Mouse (Mus musculus): Measurements from ENCODE around the gene Gm29735. TPM values are rescaled to one million over a fixed set of nuclear protein-coding genes. Genes with fewer than 3 reads are reported as not detected.
A peak's percentile ranks its signal among the peaks of the same experiment; 100 is the strongest.
"Not testable (repeated sequence)": the region's sequence is repeated elsewhere in the genome, so short reads cannot be mapped to it uniquely, and the experiment has no call there.

Gene Gm29735
- total RNA-seq, 2 experiments from 2014 or later = not detected

DNA sequence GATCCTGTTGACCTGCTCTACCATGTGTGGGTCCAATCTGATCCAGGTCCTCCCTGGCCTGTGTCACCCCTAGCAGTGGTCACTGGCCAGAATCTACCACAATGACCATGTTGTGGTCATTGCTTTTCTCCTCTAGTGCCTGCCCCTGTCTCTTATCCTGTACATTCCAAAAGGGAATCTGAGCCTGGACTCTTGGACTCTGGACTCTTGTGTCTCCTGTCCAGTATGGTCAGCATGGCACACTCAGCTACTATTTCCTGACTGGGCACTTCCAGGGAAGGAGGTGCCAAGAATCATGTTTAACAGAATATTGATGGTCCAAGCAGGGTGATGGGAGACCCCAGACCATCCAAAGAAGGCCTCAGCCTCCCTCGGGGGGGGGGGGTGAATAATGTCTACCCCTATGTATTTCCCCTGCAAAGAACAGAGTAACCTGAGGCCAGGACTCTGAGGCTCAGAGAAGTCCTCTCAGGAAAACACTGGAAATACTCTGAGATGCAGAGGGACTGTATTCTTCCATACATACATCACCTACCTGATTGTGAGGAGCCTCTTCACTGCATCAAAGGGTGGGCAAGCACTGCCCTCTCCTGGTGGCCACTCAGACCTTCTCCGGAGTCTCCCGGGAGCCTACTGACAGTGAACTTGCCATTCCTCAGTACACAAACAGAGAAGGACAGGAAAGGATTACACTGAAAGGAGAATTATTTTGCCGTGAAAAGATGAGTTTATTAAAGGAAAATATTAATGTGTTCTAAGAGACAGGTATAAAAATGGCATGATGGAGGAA lies 22.5 kb downstream of the Gm29735 start:
- intact Hi-C loops (cut with DNase I) = no loop called here
- peak; percentile 22 for DNase-seq

DNA sequence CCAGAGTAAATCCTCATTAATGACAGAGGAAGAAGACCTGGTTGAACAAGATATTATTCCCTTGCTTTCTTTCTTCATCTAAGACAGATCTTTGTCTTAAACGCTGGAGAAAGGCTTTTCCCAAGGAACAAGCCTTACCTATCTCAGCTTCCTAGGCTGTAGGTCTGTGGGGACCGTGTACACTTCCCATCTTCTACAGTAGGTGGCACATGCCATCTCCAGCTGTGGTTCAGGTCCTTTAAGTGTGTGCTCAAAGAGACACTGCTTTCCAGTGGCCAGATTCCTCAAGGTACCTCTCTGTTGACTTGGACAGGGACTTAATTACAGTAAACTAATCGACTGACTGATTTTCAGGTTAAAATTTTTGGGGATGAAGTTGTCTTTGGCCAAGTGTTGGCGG lies 28.1 kb downstream of the Gm29735 start:
- intact Hi-C loops (cut with DNase I) = no loop called here
- DNase-seq = no peak

GRCm38 (mm10) chr7:142120629-142121028 lies 36.3 kb downstream of the Gm29735 start, which contains the start of gene Gm45618:
TSS of gene Gm45618 (minus strand) at chr7:142120729.
- intact Hi-C loops (cut with DNase I) = not testable (repeated sequence)

GRCm38 (mm10) chr7:142119632-142120031 lies 37.3 kb downstream of the Gm29735 start:
- DNase-seq = peak; percentile 26
- intact Hi-C loops (cut with DNase I) = no loop called here

More at GRCm38 (mm10) chr7:142120629-142121028, 36.3 kb downstream of the Gm29735 start, which contains the start of gene Gm45618:
- DNase-seq = not testable (repeated sequence)

Other genes starting within 250 kb of the Gm29735 start
- gene Tollip, start 238.6 kb downstream of the Gm29735 start, total RNA-seq (2021) = 10 to 100 TPM; 77.1 to 81.7 TPM
- 100 to 1,000 TPM; 167 TPM for gene Brsk2, start 207.4 kb downstream of the Gm29735 start, total RNA-seq (2021)
- gene Mob2, start 96.0 kb downstream of the Gm29735 start, total RNA-seq (2021) = 10 to 100 TPM; 21.1 to 21.2 TPM
- 100 to 1,000 TPM; 142 to 154 TPM for gene Dusp8, start 61.3 kb downstream of the Gm29735 start, total RNA-seq (2021)
- not detected for gene Gm45618, start 36.4 kb downstream of the Gm29735 start, total RNA-seq (2021)
- gene Gm39115, start 21.1 kb downstream of the Gm29735 start, total RNA-seq (2021) = not detected
- not detected for gene Gm45337, start 12.5 kb downstream of the Gm29735 start, total RNA-seq (2021)
- not detected for gene Gm4553, start 8.6 kb upstream of the Gm29735 start, total RNA-seq (2021)
- gene Krtap5-2, start 18.9 kb upstream of the Gm29735 start, total RNA-seq (2021) = not detected
- not detected for gene Gm10153, start 33.3 kb upstream of the Gm29735 start, total RNA-seq (2021)
- gene Krtap5-3, start 44.3 kb upstream of the Gm29735 start, total RNA-seq (2021) = not detected
- gene Gm7579, start 54.7 kb upstream of the Gm29735 start, total RNA-seq (2021) = not detected
- not detected for gene Krtap5-5, start 72.9 kb upstream of the Gm29735 start, total RNA-seq (2021)
- not detected for gene Gm40460, start 84.0 kb upstream of the Gm29735 start, total RNA-seq (2021)
- not detected for gene Gm2431, start 101.2 kb upstream of the Gm29735 start, total RNA-seq (2021)
- gene Gm4559, start 117.2 kb upstream of the Gm29735 start, total RNA-seq (2021) = not detected
- not detected for gene Krtap5-1, start 140.0 kb upstream of the Gm29735 start, total RNA-seq (2021)
- gene Krtap5-4, start 146.4 kb upstream of the Gm29735 start, total RNA-seq (2021) = not detected
- gene Ifitm10, start 216.6 kb upstream of the Gm29735 start, total RNA-seq (2021) = 1 to 10 TPM; 6.3 to 9.4 TPM
- gene Gm49369, start 225.6 kb upstream of the Gm29735 start, total RNA-seq (2021) = 1 to 10 TPM in 1 of 2 experiments, not detected in 1; 5.0 TPM
- gene Ctsd, start 230.9 kb upstream of the Gm29735 start, total RNA-seq (2021) = 100 to 1,000 TPM; 133 to 157 TPM

Measured in left cerebral cortex, postnatal 4 days (tissue).